Mouse (Mus musculus) erythroid progenitor cell, adult 5-6 weeks (primary cell): ENCODE measurements around the gene Shisa8. TPM values are rescaled to one million over a fixed set of nuclear protein-coding genes. Genes with fewer than 3 reads are reported as not detected.

Experiments used
- ATAC-seq: replicated peaks from 2 replicates; pipeline ENCODE4 v1.8.0; 2016; ENCODE audit warnings: moderate number of reproducible peaks, mild to moderate bottlenecking, moderate TSS enrichment, inconsistent platforms; ENCODE audit not compliant: poor library complexity, low FRiP score, severe bottlenecking
- total RNA-seq, 2 experiments: library from RNA; stranded (forward) in 1 of 2; stranded (reverse) in 1 of 2; fragments of 150-400 nt in 1 of 2; fragments of 186-747, 209-891 nt in 1 of 2; gene quantifications; 2 replicates each; pipeline versions ENCODE4 v1.2.3 to v1.2.4; 2015 to 2017; ENCODE audit warnings: low replicate concordance in 2 of 2

Shisa8 gene
- total RNA-seq, 2 experiments from 2014 or later: not detected

GRCm38 (mm10) chr15:82160731-82161640 lies 51.6 kb downstream of the Shisa8 start:
- no peak for ATAC-seq

- ATAC-seq: no peak
Observed at GRCm38 (mm10) chr15:82159471-82159870, 53.1 kb downstream of the Shisa8 start.

- no peak for ATAC-seq
Observed at GRCm38 (mm10) chr15:82158243-82159035, 54.2 kb downstream of the Shisa8 start.

GRCm38 (mm10) chr15:82156902-82157301 lies 55.7 kb downstream of the Shisa8 start:
- ATAC-seq: no peak

GRCm38 (mm10) chr15:82156298-82156697 lies 56.3 kb downstream of the Shisa8 start:
- ATAC-seq: no peak

Other genes starting within 250 kb of the Shisa8 start
- gene 1700029P11Rik, start 232.3 kb downstream of the Shisa8 start, total RNA-seq (2015; ENCODE audit: low replicate concordance): not detected in 2 replicates
- gene 1700029P11Rik, start 232.3 kb downstream of the Shisa8 start, total RNA-seq (2017; ENCODE audit: low replicate concordance): not detected in 2 replicates
- 64.9 and 89.3 TPM in 2 replicates for gene Xrcc6, start 225.0 kb downstream of the Shisa8 start, total RNA-seq (2015; ENCODE audit: low replicate concordance)
- 104 and 112 TPM in 2 replicates for gene Xrcc6, start 225.0 kb downstream of the Shisa8 start, total RNA-seq (2017; ENCODE audit: low replicate concordance)
- 21.0 and 34.2 TPM in 2 replicates for gene Desi1, start 179.0 kb downstream of the Shisa8 start, total RNA-seq (2015; ENCODE audit: low replicate concordance)
- gene Desi1, start 179.0 kb downstream of the Shisa8 start, total RNA-seq (2017; ENCODE audit: low replicate concordance): 7.9 and 10.7 TPM in 2 replicates
- 62.7 and 97.3 TPM in 2 replicates for gene Snu13, start 165.2 kb downstream of the Shisa8 start, total RNA-seq (2015; ENCODE audit: low replicate concordance)
- 46.7 and 52.1 TPM in 2 replicates for gene Snu13, start 165.2 kb downstream of the Shisa8 start, total RNA-seq (2017; ENCODE audit: low replicate concordance)
- not detected in 2 replicates for gene 4930407I10Rik, start 153.7 kb downstream of the Shisa8 start, total RNA-seq (2015; ENCODE audit: low replicate concordance)
- not detected in 2 replicates for gene 4930407I10Rik, start 153.7 kb downstream of the Shisa8 start, total RNA-seq (2017; ENCODE audit: low replicate concordance)
- gene Mei1, start 142.8 kb downstream of the Shisa8 start, total RNA-seq (2015; ENCODE audit: low replicate concordance): not detected in 2 replicates
- gene Mei1, start 142.8 kb downstream of the Shisa8 start, total RNA-seq (2017; ENCODE audit: low replicate concordance): not detected in 2 replicates
- gene Ccdc134, start 84.9 kb downstream of the Shisa8 start, total RNA-seq (2015; ENCODE audit: low replicate concordance): 2.9 and 12.6 TPM in 2 replicates
- gene Ccdc134, start 84.9 kb downstream of the Shisa8 start, total RNA-seq (2017; ENCODE audit: low replicate concordance): 5.5 and 5.8 TPM in 2 replicates
- 40.7 and 42.9 TPM in 2 replicates for gene Srebf2, start 65.6 kb downstream of the Shisa8 start, total RNA-seq (2015; ENCODE audit: low replicate concordance)
- 36.2 and 43.0 TPM in 2 replicates for gene Srebf2, start 65.6 kb downstream of the Shisa8 start, total RNA-seq (2017; ENCODE audit: low replicate concordance)
- 13.4 and 15.5 TPM in 2 replicates for gene Tnfrsf13c, start 11.6 kb upstream of the Shisa8 start, total RNA-seq (2015; ENCODE audit: low replicate concordance)
- 6.7 and 11.9 TPM in 2 replicates for gene Tnfrsf13c, start 11.6 kb upstream of the Shisa8 start, total RNA-seq (2017; ENCODE audit: low replicate concordance)
- 50.7 and 56.2 TPM in 2 replicates for gene Cenpm, start 31.9 kb upstream of the Shisa8 start, total RNA-seq (2015; ENCODE audit: low replicate concordance)
- 11.6 and 36.7 TPM in 2 replicates for gene Cenpm, start 31.9 kb upstream of the Shisa8 start, total RNA-seq (2017; ENCODE audit: low replicate concordance)
- gene 1500009C09Rik, start 39.6 kb upstream of the Shisa8 start, total RNA-seq (2015; ENCODE audit: low replicate concordance): not detected in 2 replicates
- gene 1500009C09Rik, start 39.6 kb upstream of the Shisa8 start, total RNA-seq (2017; ENCODE audit: low replicate concordance): not detected in 2 replicates
- not detected in 2 replicates for gene Sept3, start 62.1 kb upstream of the Shisa8 start, total RNA-seq (2015; ENCODE audit: low replicate concordance)
- not detected in 2 replicates for gene Sept3, start 62.1 kb upstream of the Shisa8 start, total RNA-seq (2017; ENCODE audit: low replicate concordance)
- gene Wbp2nl, start 86.1 kb upstream of the Shisa8 start, total RNA-seq (2015; ENCODE audit: low replicate concordance): not detected in 2 replicates
- not detected in 2 replicates for gene Wbp2nl, start 86.1 kb upstream of the Shisa8 start, total RNA-seq (2017; ENCODE audit: low replicate concordance)
- 119 and 154 TPM in 2 replicates for gene Naga, start 126.1 kb upstream of the Shisa8 start, total RNA-seq (2015; ENCODE audit: low replicate concordance)
- 62.6 and 69.7 TPM in 2 replicates for gene Naga, start 126.1 kb upstream of the Shisa8 start, total RNA-seq (2017; ENCODE audit: low replicate concordance)
- gene Pheta2, start 126.1 kb upstream of the Shisa8 start, total RNA-seq (2015; ENCODE audit: low replicate concordance): 88.4 and 89.0 TPM in 2 replicates
- 85.0 and 97.9 TPM in 2 replicates for gene Pheta2, start 126.1 kb upstream of the Shisa8 start, total RNA-seq (2017; ENCODE audit: low replicate concordance)
- gene Smdt1, start 126.1 kb upstream of the Shisa8 start, total RNA-seq (2015; ENCODE audit: low replicate concordance): 137 and 202 TPM in 2 replicates
- gene Smdt1, start 126.1 kb upstream of the Shisa8 start, total RNA-seq (2017; ENCODE audit: low replicate concordance): 52.8 and 71.0 TPM in 2 replicates
- gene Ndufa6, start 141.5 kb upstream of the Shisa8 start, total RNA-seq (2015; ENCODE audit: low replicate concordance): 91.4 and 203 TPM in 2 replicates
- 31.5 and 64.6 TPM in 2 replicates for gene Ndufa6, start 141.5 kb upstream of the Shisa8 start, total RNA-seq (2017; ENCODE audit: low replicate concordance)
- not detected in 2 replicates for gene Cyp2d22, start 167.4 kb upstream of the Shisa8 start, total RNA-seq (2015; ENCODE audit: low replicate concordance)
- not detected in 2 replicates for gene Cyp2d22, start 167.4 kb upstream of the Shisa8 start, total RNA-seq (2017; ENCODE audit: low replicate concordance)
- not detected in 2 replicates for gene Cyp2d11, start 181.2 kb upstream of the Shisa8 start, total RNA-seq (2015; ENCODE audit: low replicate concordance)
- not detected in 2 replicates for gene Cyp2d11, start 181.2 kb upstream of the Shisa8 start, total RNA-seq (2017; ENCODE audit: low replicate concordance)
- not detected in 2 replicates for gene Cyp2d10, start 194.4 kb upstream of the Shisa8 start, total RNA-seq (2015; ENCODE audit: low replicate concordance)
- gene Cyp2d10, start 194.4 kb upstream of the Shisa8 start, total RNA-seq (2017; ENCODE audit: low replicate concordance): not detected in 2 replicates
- gene Cyp2d9, start 220.6 kb upstream of the Shisa8 start, total RNA-seq (2015; ENCODE audit: low replicate concordance): not detected in 2 replicates
- not detected in 2 replicates for gene Cyp2d9, start 220.6 kb upstream of the Shisa8 start, total RNA-seq (2017; ENCODE audit: low replicate concordance)